Mouse (Mus musculus): ENCODE measurements around the gene Ccdc78. TPM values are rescaled to one million over a fixed set of nuclear protein-coding genes. Genes with fewer than 3 reads are reported as not detected.

Ccdc78 gene
- polyA plus RNA-seq, 1 experiment from 2014 or later, result 5.8 TPM

GRCm38 (mm10) chr17:25749314-25749713 is 37.1 kb upstream of the Ccdc78 start:
- no peak overlapping the region for H3K4me2 ChIP-seq (replicated peaks; ENCODE audit: low read depth, low read length)
- no peak overlapping the region for H3K9ac ChIP-seq (replicated peaks; ENCODE audit: low read depth)
- H3K9me3 ChIP-seq (ENCODE audit: low read length), result no peaks in the 10 kb centered on the region
- TF ChIP-seq EP300 (IDR thresholded peaks at IDR 0.05) (peak; percentile 54; the same call in 1 of the 2 replicates), CTCF (IDR thresholded peaks at IDR 0.05) (no peak)
- H3K36me3 ChIP-seq (ENCODE audit: insufficient read depth, low read length), result no peaks in the 10 kb centered on the region
- H3K27ac ChIP-seq (ENCODE audit: low read length), result peak overlapping the region; percentile 81
- ATAC-seq (peak; percentile 79), DNase-seq (ENCODE audit: low spot score) (peak; percentile 64)
- peaks cover 6% of the 10 kb centered on the region; the same call in 1 of the 2 replicates for H3K4me1 ChIP-seq (ENCODE audit: insufficient read depth, low read depth, low read length)
- 57% methylated on average over 6 of the region's 6 CpGs for WGBS
- no peak overlapping the region for H3K4me3 ChIP-seq (ENCODE audit: low read depth, low read length)
- no peaks in the 10 kb centered on the region for H3K27me3 ChIP-seq (replicated peaks; ENCODE audit: insufficient read depth, low read length)

DNA sequence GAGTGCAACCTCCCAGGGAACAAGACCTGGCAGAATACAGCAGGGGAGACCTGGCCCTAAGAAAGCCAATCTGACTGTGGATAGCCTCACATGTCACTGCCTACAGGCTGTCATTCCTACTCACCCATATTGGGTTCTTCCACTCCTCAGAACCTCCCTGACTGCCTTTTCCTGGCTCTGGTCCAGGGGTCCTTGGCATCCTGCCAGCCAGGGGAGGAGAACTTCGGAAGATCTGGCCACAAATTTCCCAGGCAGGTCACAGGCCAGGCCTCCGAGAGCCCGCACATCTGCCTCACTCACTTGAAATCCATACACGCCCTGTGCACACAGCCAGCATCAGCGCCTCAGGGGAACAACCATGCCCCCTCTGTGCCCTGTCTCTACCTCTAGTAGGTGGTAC is 34.9 kb upstream of the Ccdc78 start:
- TF ChIP-seq CTCF (IDR thresholded peaks at IDR 0.05) (no peak), EP300 (IDR thresholded peaks at IDR 0.05) (no peak)
- ATAC-seq (peak; percentile 34), DNase-seq (ENCODE audit: low spot score) (peak; percentile 52)
- Histone ChIP-seq H3K9me3 (ENCODE audit: low read length) (no peaks in the 10 kb centered on the region), H3K4me3 (ENCODE audit: low read depth, low read length) (no peak overlapping the region), H3K4me1 (ENCODE audit: insufficient read depth, low read depth, low read length) (peaks cover 6% of the 10 kb centered on the region; the same call in 1 of the 2 replicates), H3K27ac (ENCODE audit: low read length) (peak overlapping the region; percentile 62; the same call in 1 of the 2 replicates), H3K4me2 (replicated peaks; ENCODE audit: low read depth, low read length) (0 out of 2 replicates have a peak overlapping the region, but pooled peaks have one; percentile 11), H3K9ac (replicated peaks; ENCODE audit: low read depth) (no peak overlapping the region), H3K27me3 (replicated peaks; ENCODE audit: insufficient read depth, low read length) (no peaks in the 10 kb centered on the region), H3K36me3 (ENCODE audit: insufficient read depth, low read length) (no peaks in the 10 kb centered on the region)
- WGBS, result 12% methylated on average over 5 of the region's 5 CpGs

DNA sequence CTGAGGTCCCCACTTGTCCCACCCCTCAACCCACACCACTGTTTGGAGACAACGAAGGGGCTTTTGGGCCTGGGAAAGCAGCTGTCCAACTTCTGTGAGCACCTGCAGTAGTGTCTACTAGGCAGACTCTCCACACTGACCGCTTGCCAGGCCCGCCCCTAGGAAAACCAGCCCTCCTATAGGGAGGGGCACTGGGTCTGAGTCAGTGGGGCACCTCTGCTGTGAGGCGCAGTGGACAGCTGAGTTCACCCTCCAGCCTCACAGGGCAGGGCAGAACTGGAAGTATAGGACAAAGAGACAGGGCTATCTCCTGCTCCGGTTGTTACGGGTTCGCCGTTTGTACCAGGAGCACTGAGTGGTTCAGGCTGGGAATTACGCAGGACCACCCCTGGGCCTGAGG is 32.1 kb upstream of the Ccdc78 start, which contains the start of gene Msln:
Msln (minus strand) TSS at position 138 of the 400 bp plus-strand sequence.
- peak; percentile 51 for DNase-seq (ENCODE audit: low spot score)
- no peaks in the 10 kb centered on the region for H3K36me3 ChIP-seq (ENCODE audit: insufficient read depth, low read length)
- peak within 1 kb of the TSS; percentile 89 for H3K27ac ChIP-seq (ENCODE audit: low read length)
- H3K27me3 ChIP-seq (replicated peaks; ENCODE audit: insufficient read depth, low read length), result no peaks in the 10 kb centered on the region
- no peak for TF ChIP-seq CTCF (IDR thresholded peaks at IDR 0.05)
- no peak for TF ChIP-seq EP300 (IDR thresholded peaks at IDR 0.05)
- no peaks in the 10 kb centered on the region for H3K4me1 ChIP-seq (ENCODE audit: insufficient read depth, low read depth, low read length)
- no peak within 1 kb of the TSS for H3K4me3 ChIP-seq (ENCODE audit: low read depth, low read length)
- peak within 1 kb of the TSS; percentile 42 for H3K4me2 ChIP-seq (replicated peaks; ENCODE audit: low read depth, low read length)
- peak; percentile 40 for ATAC-seq
- WGBS, result 72% methylated on average over 9 of the region's 9 CpGs
- H3K9ac ChIP-seq (replicated peaks; ENCODE audit: low read depth), result no peak within 1 kb of the TSS
- H3K9me3 ChIP-seq (ENCODE audit: low read length), result no peaks in the 10 kb centered on the region

GRCm38 (mm10) chr17:25755086-25755485 is 31.3 kb upstream of the Ccdc78 start:
- Histone ChIP-seq H3K4me3 (ENCODE audit: low read depth, low read length) (no peak overlapping the region), H3K27ac (ENCODE audit: low read length) (peak overlapping the region; percentile 89), H3K36me3 (ENCODE audit: insufficient read depth, low read length) (no peaks in the 10 kb centered on the region), H3K27me3 (replicated peaks; ENCODE audit: insufficient read depth, low read length) (no peaks in the 10 kb centered on the region), H3K9me3 (ENCODE audit: low read length) (no peaks in the 10 kb centered on the region), H3K4me2 (replicated peaks; ENCODE audit: low read depth, low read length) (no peak overlapping the region), H3K9ac (replicated peaks; ENCODE audit: low read depth) (no peak overlapping the region), H3K4me1 (ENCODE audit: insufficient read depth, low read depth, low read length) (no peaks in the 10 kb centered on the region)
- DNase-seq (ENCODE audit: low spot score) (no peak), ATAC-seq (no peak)
- no peak for TF ChIP-seq EP300 (IDR thresholded peaks at IDR 0.05)
- TF ChIP-seq CTCF (IDR thresholded peaks at IDR 0.05), result no peak
- 70% methylated on average over 4 of the region's 4 CpGs for WGBS

GRCm38 (mm10) chr17:25755627-25756377 is 30.6 kb upstream of the Ccdc78 start:
- Histone ChIP-seq H3K9me3 (ENCODE audit: low read length) (no peaks in the 10 kb centered on the region), H3K27me3 (replicated peaks; ENCODE audit: insufficient read depth, low read length) (no peaks in the 10 kb centered on the region), H3K36me3 (ENCODE audit: insufficient read depth, low read length) (no peaks in the 10 kb centered on the region), H3K4me2 (replicated peaks; ENCODE audit: low read depth, low read length) (no peak overlapping the region), H3K9ac (replicated peaks; ENCODE audit: low read depth) (no peak overlapping the region), H3K27ac (ENCODE audit: low read length) (peak overlapping the region; percentile 89), H3K4me3 (ENCODE audit: low read depth, low read length) (no peak overlapping the region), H3K4me1 (ENCODE audit: insufficient read depth, low read depth, low read length) (no peaks in the 10 kb centered on the region)
- ATAC-seq (peak; percentile 51), DNase-seq (ENCODE audit: low spot score) (peak; percentile 54)
- TF ChIP-seq CTCF (IDR thresholded peaks at IDR 0.05) (no peak), EP300 (IDR thresholded peaks at IDR 0.05) (peak; percentile 86)
- WGBS, result 18% methylated on average over 4 of the region's 4 CpGs

DNA sequence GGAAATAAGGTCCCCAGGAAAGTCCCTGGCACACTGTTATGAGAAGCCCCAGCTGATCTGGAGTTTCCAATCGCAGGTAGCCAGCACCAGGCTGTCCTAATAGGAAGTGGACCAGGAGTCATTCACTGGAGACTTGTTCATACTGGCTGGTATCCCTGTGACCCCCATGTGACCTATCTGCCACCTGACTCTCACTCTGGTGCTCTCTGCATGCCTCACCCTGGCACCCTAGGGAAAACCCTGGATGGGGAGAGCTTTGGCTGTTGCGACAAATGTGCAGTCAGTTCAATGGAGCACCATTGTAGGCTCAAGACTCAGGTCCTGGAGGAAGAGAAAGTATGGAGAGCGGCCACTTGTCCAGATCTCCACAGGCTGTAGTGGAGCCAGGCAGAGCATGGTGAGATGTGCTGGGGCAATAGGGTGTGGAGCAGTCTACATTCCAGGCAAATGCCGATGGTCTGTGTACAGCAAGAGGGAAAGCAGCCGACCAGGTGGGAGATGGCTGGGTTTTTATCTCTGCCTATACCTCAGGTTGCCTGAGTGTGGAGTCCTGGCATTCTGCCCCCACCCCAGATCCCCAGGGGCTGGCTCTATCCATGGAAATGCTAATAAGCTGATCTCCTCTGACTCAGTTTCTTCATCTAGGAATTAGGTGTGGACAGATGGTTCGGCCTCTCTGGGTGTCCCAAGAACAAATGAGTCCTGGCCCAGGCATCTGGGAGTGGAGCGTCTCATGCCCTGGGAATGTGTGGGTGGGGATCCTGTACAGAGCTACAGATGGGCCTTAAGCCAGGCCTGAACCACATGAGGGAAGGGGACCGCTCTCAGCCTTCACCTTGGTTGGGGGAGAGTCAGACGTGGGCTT is 29.8 kb upstream of the Ccdc78 start:
- Histone ChIP-seq H3K27me3 (replicated peaks; ENCODE audit: insufficient read depth, low read length) (no peaks in the 10 kb centered on the region), H3K9ac (replicated peaks; ENCODE audit: low read depth) (no peak overlapping the region), H3K4me2 (replicated peaks; ENCODE audit: low read depth, low read length) (no peak overlapping the region), H3K4me1 (ENCODE audit: insufficient read depth, low read depth, low read length) (no peaks in the 10 kb centered on the region), H3K36me3 (ENCODE audit: insufficient read depth, low read length) (no peaks in the 10 kb centered on the region), H3K27ac (ENCODE audit: low read length) (peak overlapping the region; percentile 89), H3K9me3 (ENCODE audit: low read length) (no peaks in the 10 kb centered on the region), H3K4me3 (ENCODE audit: low read depth, low read length) (no peak overlapping the region)
- TF ChIP-seq EP300 (IDR thresholded peaks at IDR 0.05) (peak; percentile 87), CTCF (IDR thresholded peaks at IDR 0.05) (no peak)
- WGBS, result 55% methylated on average over 9 of the region's 9 CpGs
- peak; percentile 87 for ATAC-seq
- peak; percentile 81 for DNase-seq (ENCODE audit: low spot score)

All from lung, postnatal 0 days (tissue).